Mouse (Mus musculus): ENCODE data around the gene Kcnk13.

DNA sequence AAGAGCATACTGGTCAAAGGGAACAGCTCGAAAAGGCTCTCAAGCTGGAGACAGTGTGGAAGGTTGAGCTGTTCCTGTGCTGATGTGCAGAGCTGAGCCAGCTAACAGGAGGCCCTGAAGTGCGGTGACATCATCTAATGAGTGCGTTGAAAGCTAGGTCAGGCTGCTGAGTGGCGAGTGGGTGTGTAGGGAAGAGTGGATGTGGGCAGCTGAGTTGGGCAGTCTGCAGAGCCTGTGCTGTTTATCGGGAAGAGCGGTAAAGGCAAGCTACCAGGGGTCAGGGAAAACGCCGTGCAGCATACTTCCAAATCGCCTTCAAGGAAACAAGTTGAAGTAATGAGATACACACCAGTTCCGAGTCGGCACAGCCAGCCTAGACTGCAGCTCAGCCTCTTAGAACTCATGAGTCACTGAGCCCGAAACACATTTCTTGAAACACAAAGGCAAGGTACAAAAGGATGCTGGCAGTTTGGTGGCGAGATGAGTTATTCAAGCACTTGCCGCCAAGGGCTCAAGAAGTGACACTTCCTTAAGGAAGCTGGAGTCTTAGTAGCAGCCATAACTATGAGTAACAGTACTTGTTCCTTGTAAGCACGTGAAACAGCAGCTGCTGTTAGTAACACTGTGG, 46.4 kb upstream of the Kcnk13 start:
- TF ChIP-seq CTCF (IDR thresholded peaks at IDR 0.05; ENCODE audit: low read depth) (no peak), EP300 (optimal IDR thresholded peaks at IDR 0.05) (no peak)
